Mouse (Mus musculus): ENCODE measurements around the gene Hist1h2bg.
"Not testable (repeated sequence)": the region's sequence is repeated elsewhere in the genome, so short reads cannot be mapped to it uniquely, and the experiment has no call there.

Gene Hist1h2bg

DNA sequence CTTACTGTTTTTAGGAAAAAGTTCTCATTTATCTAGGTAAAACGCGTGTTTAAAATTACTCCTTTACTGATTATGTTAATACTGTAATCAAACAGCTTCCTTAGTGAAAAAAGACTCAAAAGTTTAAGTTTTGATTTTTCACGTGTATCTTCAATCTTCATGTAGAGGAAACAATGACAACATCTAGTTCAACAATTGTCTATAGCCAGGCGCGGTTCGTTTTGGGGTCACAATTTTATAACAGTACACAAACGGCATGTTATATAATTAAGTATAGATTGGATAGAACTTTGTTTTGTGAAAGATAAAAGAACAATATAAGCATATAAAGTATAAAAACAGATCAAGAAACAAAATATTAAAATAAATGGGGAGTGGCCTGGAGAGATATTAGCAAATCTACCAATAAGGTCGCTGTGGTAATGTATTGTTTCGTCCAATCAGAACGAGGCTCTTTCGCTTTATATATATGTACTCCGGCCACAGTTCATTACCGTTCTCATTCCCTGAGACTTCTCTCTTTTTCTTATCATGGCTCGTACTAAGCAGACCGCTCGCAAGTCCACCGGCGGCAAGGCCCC lies 4.2 kb downstream of the Hist1h2bg start, which contains the start of gene Hist1h3d:
Gene Hist1h3d, plus strand, starts transcription at position 493 of the 581 bp plus-strand sequence.
- in situ Hi-C loops (cut with MboI; ENCODE audit: low pct_unique_long_range_greater_than_20kb in 1 of 2, low sequenced_read_pairs in 2 of 2, unreplicated experiment in 1 of 2), result loop anchor here in 1 of 2 experiments (10.0 kb wide), 1 partner anchor 169 kb away; the partner anchor contains the start of genes Hist1h2bb and Hist1h3c

- in situ Hi-C loops (cut with MboI; ENCODE audit: low pct_unique_long_range_greater_than_20kb in 1 of 2, low sequenced_read_pairs in 2 of 2, unreplicated experiment in 1 of 2), result loop anchor here in 1 of 2 experiments (10.0 kb wide), 1 partner anchor 169 kb away; the partner anchor contains the start of genes Hist1h2bb and Hist1h3c
Measured at GRCm38 (mm10) chr13:23575864-23576313, 4.7 kb downstream of the Hist1h2bg start.

GRCm38 (mm10) chr13:23576351-23576881 lies 5.2 kb downstream of the Hist1h2bg start:
- in situ Hi-C loops (cut with MboI; ENCODE audit: low pct_unique_long_range_greater_than_20kb in 1 of 2, low sequenced_read_pairs in 2 of 2, unreplicated experiment in 1 of 2), result loop anchor here in 1 of 2 experiments (10.0 kb wide), 1 partner anchor 168 kb away; the partner anchor contains the start of genes Hist1h2bb and Hist1h3c

- in situ Hi-C loops (cut with MboI; ENCODE audit: low pct_unique_long_range_greater_than_20kb in 1 of 2, low sequenced_read_pairs in 2 of 2, unreplicated experiment in 1 of 2), result loop anchor here in 1 of 2 experiments (10.0 kb wide), 1 partner anchor 168 kb away; the partner anchor contains the start of genes Hist1h2bb and Hist1h3c
Measured at GRCm38 (mm10) chr13:23576906-23577639, 5.9 kb downstream of the Hist1h2bg start.

DNA sequence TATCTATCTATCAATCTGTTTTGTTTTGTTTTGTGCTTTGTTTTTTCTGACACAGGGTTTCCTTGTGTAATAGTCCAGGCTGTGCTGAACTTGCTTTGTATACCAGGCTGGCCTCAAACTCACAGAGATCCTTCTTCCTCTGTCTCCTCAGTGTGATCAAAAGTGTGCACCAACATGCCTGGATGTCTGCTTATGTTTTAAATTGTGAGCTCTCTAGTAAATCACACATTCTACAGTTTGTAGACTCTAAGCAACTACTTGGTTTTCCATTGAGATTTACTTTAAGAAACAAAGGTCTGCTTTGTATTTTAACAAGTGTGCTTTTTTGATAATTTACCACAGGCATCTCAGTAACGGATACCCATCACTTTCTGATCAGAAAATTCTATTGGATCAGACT lies 6.6 kb downstream of the Hist1h2bg start:
- in situ Hi-C loops (cut with MboI; ENCODE audit: low pct_unique_long_range_greater_than_20kb in 1 of 2, low sequenced_read_pairs in 2 of 2, unreplicated experiment in 1 of 2), result loop anchor here in 1 of 2 experiments (10.0 kb wide), 1 partner anchor 167 kb away; the partner anchor contains the start of genes Hist1h2bb and Hist1h3c

DNA sequence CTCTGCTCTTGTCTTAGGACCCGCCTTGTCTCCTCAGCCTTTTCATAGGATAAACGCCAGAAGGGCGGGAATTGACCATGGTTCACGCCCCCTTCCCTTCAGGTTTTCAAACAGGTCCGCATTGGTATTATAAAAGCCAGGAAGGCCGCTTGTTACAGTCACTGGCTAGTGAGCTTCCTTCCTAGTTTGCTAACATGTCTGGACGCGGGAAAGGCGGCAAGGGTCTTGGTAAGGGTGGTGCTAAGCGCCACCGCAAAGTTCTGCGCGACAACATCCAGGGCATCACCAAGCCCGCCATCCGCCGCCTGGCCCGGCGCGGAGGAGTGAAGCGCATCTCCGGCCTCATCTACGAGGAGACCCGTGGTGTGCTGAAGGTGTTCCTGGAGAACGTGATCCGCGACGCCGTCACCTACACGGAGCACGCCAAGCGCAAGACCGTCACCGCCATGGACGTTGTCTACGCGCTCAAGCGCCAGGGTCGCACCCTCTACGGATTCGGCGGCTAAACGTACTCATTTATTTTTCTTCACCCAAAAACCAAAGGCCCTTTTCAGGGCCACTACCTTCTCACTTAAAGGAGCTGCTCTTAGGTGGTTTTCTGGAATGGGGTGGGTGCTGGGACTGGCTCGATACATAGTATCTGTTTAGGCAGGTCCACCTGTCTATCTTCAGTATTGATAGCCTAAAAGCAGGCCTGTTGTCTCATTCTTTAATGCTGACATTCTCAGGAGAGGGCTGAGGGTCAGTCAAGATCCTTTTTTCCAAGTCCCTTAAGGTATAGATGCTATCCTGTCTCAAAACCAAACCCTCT lies 10.4 kb downstream of the Hist1h2bg start, which contains the start of gene Hist1h4d:
Gene Hist1h4d, plus strand, starts transcription at position 191 of the 811 bp plus-strand sequence.
- in situ Hi-C loops (cut with MboI; ENCODE audit: low pct_unique_long_range_greater_than_20kb in 1 of 2, low sequenced_read_pairs in 2 of 2, unreplicated experiment in 1 of 2), result no loop called here

- in situ Hi-C loops (cut with MboI; ENCODE audit: low pct_unique_long_range_greater_than_20kb in 1 of 2, low sequenced_read_pairs in 2 of 2, unreplicated experiment in 1 of 2), result no loop called here
Measured at GRCm38 (mm10) chr13:23582219-23583056, 11.2 kb downstream of the Hist1h2bg start.

GRCm38 (mm10) chr13:23583387-23584068 lies 12.3 kb downstream of the Hist1h2bg start:
- in situ Hi-C loops (cut with MboI; ENCODE audit: low pct_unique_long_range_greater_than_20kb in 1 of 2, low sequenced_read_pairs in 2 of 2, unreplicated experiment in 1 of 2), result no loop called here

GRCm38 (mm10) chr13:23584331-23584730 lies 13.1 kb downstream of the Hist1h2bg start:
- in situ Hi-C loops (cut with MboI; ENCODE audit: low pct_unique_long_range_greater_than_20kb in 1 of 2, low sequenced_read_pairs in 2 of 2, unreplicated experiment in 1 of 2), result no loop called here

DNA sequence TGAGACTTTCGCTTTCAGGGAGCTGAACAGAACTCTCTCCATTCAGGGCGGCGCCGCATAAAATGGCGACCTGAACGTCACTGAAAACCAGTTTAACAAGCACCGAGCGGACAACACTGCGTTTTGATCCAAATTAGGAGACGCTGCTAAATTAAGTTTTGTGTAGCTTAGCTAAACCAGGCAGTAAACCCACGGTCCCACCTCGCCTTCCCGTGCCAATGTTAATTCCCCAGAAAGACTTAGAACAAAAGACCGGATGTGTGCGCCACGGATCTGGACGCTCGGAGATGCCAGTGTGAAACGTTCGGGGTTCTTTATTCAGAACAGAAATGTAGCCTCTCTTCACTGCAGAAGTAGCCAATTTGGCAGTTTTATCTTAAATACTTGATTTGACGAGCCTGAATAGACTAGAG lies 13.8 kb downstream of the Hist1h2bg start:
- in situ Hi-C loops (cut with MboI; ENCODE audit: low pct_unique_long_range_greater_than_20kb in 1 of 2, low sequenced_read_pairs in 2 of 2, unreplicated experiment in 1 of 2), result no loop called here

- in situ Hi-C loops (cut with MboI; ENCODE audit: low pct_unique_long_range_greater_than_20kb in 1 of 2, low sequenced_read_pairs in 2 of 2, unreplicated experiment in 1 of 2), result not testable (repeated sequence)
Measured at GRCm38 (mm10) chr13:23585442-23586098, 14.4 kb downstream of the Hist1h2bg start.

DNA sequence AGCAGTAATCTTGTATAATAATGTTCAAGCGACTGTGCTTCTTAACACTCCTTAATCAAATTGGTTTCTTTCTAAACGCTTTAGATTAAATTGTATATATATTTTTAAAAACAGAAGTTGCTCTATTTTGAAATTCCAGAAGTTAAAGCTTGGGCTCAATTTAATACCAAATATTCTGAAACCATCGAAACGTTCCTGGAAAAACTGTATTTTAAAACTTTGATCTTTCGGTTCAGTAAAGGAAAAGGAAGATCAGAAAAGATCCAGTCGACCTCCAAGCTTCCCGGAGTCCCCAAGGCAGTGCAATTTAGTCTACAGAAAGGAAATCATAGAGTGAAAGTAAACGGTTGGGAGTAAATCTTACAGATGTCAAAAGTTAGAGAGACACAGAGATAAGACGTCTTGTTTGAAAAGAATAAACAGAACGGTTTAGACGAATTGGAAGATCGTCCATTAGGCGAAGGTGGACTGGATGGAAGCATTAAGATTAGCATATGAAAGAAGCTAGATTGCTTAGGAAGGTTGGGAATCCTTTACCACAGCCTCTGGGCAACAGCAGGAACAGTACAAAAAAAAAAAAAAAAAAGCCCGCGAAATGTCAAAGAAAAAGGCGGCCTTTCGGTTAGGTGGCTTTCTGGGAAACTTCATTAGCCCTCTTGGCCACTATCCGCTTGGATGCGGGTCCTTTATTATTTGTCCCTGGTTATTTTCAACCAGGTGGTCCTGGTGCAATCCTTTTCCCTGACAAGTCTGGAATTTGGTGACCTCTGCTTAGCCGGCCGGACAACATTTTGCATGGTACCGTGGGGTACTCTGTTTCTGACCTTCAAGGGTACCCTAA lies 15.1 kb downstream of the Hist1h2bg start:
- in situ Hi-C loops (cut with MboI; ENCODE audit: low pct_unique_long_range_greater_than_20kb in 1 of 2, low sequenced_read_pairs in 2 of 2, unreplicated experiment in 1 of 2), result no loop called here

- in situ Hi-C loops (cut with MboI; ENCODE audit: low pct_unique_long_range_greater_than_20kb in 1 of 2, low sequenced_read_pairs in 2 of 2, unreplicated experiment in 1 of 2), result no loop called here
Measured at GRCm38 (mm10) chr13:23586940-23587225, 15.7 kb downstream of the Hist1h2bg start.

GRCm38 (mm10) chr13:23591206-23591605 lies 20.0 kb downstream of the Hist1h2bg start:
- in situ Hi-C loops (cut with MboI; ENCODE audit: low pct_unique_long_range_greater_than_20kb in 1 of 2, low sequenced_read_pairs in 2 of 2, unreplicated experiment in 1 of 2), result loop anchor here in 1 of 2 experiments (10.0 kb wide), 1 partner anchor 166 kb away; the partner anchor contains the start of gene Abt1

DNA sequence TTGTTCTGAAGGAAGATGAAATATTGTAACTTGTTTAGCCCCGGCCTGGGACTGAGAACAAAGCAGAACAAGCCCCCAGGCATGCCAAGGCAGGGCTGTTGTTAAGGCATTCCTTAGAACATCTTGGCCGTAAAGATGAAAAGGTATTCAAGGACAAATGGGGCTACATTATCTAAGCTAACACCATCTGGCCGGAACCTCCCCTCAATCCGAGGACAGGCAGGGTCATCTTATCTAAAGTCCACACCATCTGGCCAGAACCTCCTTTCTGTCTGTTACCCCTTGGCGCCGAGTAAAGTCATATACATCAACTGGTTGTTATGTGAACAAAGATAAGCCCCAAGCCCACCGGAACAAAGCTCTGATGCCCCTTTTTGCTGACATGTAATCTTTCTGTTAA lies 20.7 kb downstream of the Hist1h2bg start:
- in situ Hi-C loops (cut with MboI; ENCODE audit: low pct_unique_long_range_greater_than_20kb in 1 of 2, low sequenced_read_pairs in 2 of 2, unreplicated experiment in 1 of 2), result loop anchor here in 1 of 2 experiments (10.0 kb wide), 1 partner anchor 167 kb away; the partner anchor contains the start of gene Abt1

DNA sequence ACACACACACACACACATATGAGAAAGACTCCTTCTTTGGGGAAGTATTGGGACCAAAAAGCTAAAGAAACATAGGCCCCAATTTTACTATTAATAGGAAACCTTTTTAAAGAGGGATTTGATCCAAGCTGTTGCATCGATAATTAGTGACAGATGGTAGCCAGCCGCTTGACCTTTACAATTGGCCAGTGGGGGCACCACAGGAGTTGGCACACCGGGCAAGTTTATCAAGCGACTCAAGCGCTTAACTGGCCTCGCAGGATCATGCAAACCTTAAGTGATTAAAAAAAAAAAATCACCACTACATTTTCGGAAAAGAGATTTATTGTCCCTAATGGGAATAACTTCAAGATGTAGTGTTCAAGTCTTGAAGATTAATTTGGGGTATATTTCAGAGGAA lies 21.4 kb downstream of the Hist1h2bg start:
- in situ Hi-C loops (cut with MboI; ENCODE audit: low pct_unique_long_range_greater_than_20kb in 1 of 2, low sequenced_read_pairs in 2 of 2, unreplicated experiment in 1 of 2), result loop anchor here in 1 of 2 experiments (10.0 kb wide), 1 partner anchor 168 kb away; the partner anchor contains the start of gene Abt1
